Mouse (Mus musculus): ENCODE data around the gene L3mbtl4.

DNA sequence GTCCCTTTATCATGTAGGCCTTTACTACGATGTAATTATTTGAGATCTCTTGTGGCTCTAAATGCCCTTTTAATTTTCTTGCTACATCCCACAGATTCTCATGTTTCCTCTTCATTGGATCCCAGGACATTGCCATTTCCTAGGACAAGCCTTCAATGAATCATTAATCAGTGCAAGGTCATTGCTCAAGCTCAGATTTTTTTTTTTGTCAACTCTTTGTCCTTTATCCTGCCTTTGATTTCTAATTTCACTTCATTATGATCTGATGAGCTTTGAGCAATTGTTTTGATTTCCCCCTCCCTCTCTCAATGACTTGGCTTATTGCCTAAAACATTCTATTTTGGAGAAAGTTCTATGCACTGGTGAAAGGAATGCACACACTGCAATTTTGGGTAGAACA is 177.3 kb downstream of the L3mbtl4 start:
- TF ChIP-seq EP300 (IDR thresholded peaks at IDR 0.05; ENCODE audit: low read depth) (no peak), CTCF (IDR thresholded peaks at IDR 0.05; ENCODE audit: low read depth) (no peak)

Measured in liver, embryonic 14.5 days (tissue).